Mouse (Mus musculus) liver, embryonic 14.5 days (tissue): ENCODE measurements around the gene Insc.

Source experiments
- CTCF ChIP-seq: IDR thresholded peaks from 2 replicates; pipeline ENCODE4 v1.5.1; 2016; ENCODE audit warnings: antibody characterized with exemption, low read depth, control low read depth
- EP300 ChIP-seq: IDR thresholded peaks from 2 replicates; pipeline ENCODE4 v1.6.1; 2016; ENCODE audit warnings: antibody characterized with exemption, low read depth

GRCm38 (mm10) chr7:114747596-114747995 lies 4.1 kb downstream of the Insc start:
- TF ChIP-seq EP300: no peak
- no peak for TF ChIP-seq CTCF
